Mouse (Mus musculus) retina, postnatal 1 day (tissue): ENCODE measurements around the gene Mgll.
A peak's percentile ranks its signal among the peaks of the same experiment; 100 is the strongest.

Source experiments
- DNase-seq: peaks from one replicate; pipeline ENCODE4 v3.0.0-alpha.2; 2012

Mgll gene

GRCm38 (mm10) chr6:88857249-88857648, 133.0 kb downstream of the Mgll start:
- DNase-seq, result peak; percentile 70

DNA sequence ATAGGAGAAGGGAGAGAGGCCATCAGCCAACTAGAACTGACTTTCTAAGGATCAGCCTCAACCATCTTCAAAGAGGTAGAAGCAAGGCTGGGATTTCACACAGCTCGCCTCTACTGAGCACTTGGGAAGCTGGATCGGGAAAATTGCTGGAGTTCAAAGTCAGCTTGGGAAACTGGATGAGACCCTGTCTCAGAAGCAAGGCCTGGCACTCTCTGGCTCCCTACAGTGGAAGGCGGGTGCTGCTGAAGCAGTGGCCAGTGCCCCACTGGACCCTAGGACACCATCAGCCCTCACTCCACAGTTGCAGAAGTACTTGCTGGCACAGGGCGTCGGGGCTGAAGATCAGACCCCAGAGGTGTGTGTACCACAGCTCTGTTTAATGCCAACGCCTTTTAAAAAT, 133.6 kb downstream of the Mgll start:
- no peak for DNase-seq

DNA sequence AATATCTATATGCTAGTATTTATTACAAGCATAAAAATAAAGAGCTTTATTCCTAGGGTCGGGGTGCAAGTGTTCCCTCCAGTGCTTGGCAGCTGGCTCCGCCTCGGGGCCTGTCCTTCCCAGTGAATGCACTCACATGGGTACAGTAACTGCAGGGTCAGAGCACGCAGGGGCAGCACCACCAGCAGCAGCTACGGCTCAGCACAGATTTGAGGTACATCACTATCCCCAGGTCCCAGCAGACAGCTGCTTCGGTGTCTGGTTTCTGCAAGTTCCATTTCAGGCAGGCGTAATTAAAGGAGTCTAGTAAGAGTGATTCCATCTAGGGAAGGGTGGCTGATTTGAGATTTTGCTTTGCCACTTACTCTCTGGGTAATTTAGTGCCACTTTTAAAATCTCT, 134.1 kb downstream of the Mgll start:
- DNase-seq, result no peak

- peak; percentile 88 for DNase-seq
Observed at GRCm38 (mm10) chr6:88860914-88861313, 136.7 kb downstream of the Mgll start.

DNA sequence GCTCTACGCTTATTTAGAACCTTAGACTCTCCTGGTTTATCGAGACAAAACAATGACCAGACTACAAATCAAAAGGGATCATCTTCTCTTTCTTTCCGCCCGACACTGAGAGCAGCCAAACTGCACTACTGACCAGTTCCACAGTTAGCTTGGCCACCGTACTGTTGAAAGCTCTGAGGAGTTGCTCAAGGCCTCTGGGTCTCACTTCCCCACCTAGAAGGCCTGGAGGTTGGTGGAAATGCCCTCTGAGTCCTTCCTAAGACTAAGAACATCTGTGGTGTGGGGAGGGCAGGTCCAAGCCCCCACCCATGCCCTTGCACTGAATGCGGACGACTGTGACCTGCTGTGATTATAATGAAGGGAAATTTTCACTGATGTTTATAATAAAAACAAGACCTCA, 141.5 kb downstream of the Mgll start:
- no peak for DNase-seq

DNA sequence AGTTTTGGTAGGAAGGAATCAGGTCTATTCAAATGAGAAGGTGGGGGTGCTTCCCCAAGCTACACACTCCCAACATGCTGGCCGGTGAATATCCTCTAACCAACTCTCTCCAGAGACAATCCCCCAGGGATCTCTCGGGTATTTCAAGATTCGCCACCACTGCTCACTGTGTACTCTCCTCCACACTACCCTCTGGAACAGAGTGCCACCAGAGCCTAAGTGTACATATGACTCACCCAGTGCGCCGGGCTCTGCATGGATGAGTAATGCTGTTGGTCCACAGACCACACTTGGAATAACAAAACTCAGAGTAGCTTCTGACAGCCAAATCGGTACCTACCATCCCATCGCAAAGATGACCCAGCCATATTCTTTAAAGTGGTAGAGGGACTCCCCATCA, 145.2 kb downstream of the Mgll start:
- DNase-seq, result no peak

- DNase-seq, result peak; percentile 30
Observed at GRCm38 (mm10) chr6:88870594-88870993, 146.4 kb downstream of the Mgll start.

- peak; percentile 29 for DNase-seq
Observed at GRCm38 (mm10) chr6:88871546-88871945, 147.3 kb downstream of the Mgll start.

DNA sequence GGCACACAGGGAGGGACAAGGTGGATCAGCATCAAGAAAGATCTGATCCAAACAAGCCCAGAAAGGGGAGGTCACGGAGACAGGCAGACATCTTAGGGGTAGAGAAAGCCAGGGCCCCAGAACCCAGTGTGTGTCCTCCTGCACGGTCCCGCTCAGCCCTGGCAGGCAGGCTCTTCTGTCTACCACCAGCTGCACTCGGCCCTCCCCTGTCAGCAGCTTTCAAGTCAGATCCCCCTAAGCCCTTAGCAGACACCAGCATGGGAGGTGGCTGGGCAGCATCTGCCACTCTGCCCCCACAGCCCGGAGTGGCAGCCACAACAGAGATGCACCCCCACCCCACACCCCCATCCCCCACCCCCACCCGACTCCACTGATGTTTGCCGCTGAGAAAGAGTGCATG, 148.6 kb downstream of the Mgll start:
- peak; percentile 83 for DNase-seq

- peak; percentile 73 for DNase-seq
Observed at GRCm38 (mm10) chr6:88873965-88874867, 150.0 kb downstream of the Mgll start.

- peak; percentile 90 for DNase-seq
Observed at GRCm38 (mm10) chr6:88874868-88875508, 150.8 kb downstream of the Mgll start, which contains the start of gene Podxl2. Gene Podxl2, minus strand, starts transcription at chr6:88875044.
